Mouse (Mus musculus): ENCODE measurements around the gene Fmo2.

GRCm38 (mm10) chr1:162870978-162871377, 27.5 kb downstream of the Fmo2 start:
- TF ChIP-seq USF1 (IDR thresholded peaks at IDR 0.05; ENCODE audit: low read depth) = no peak
- no peak for TF ChIP-seq CTCF (IDR thresholded peaks at IDR 0.05; ENCODE audit: control insufficient read depth, insufficient read depth, insufficient read length)
- TF ChIP-seq MYOG (IDR thresholded peaks at IDR 0.05; ENCODE audit: control insufficient read depth, extremely low read depth, insufficient read length) = no peak
- no peak for TF ChIP-seq MYOD1 (IDR thresholded peaks at IDR 0.05; ENCODE audit: control insufficient read depth, insufficient read length, low read depth)
- no peak for TF ChIP-seq MAX (IDR thresholded peaks at IDR 0.05)
- no peak for TF ChIP-seq CEBPB (IDR thresholded peaks at IDR 0.05; ENCODE audit: low read depth)
